In genomic region chr17:15440067-15440462, GRCm38 (mm10) we compare ENCODE assay signal across 9 mouse cellular contexts. TPM values are rescaled to one million over a fixed set of nuclear protein-coding genes. Genes with fewer than 3 reads are reported as not detected.
DNase-seq lines count a peak whose midpoint lies in the region; ATAC-seq and TF ChIP-seq lines count a peak whose summit lies in the region.
"Had no signal": no experiment of that assay in that cellular context is flagged by ENCODE, and none has a peak within 500 bp of the region (broad histone marks: within the 10 kb centered on the region; RNA-seq: fewer than 3 reads in every experiment).

No protein-coding gene starts in this region.

- no peak for TF ChIP-seq EP300 in stomach, postnatal 0 days (optimal IDR thresholded peaks at IDR 0.05)

- no peak for TF ChIP-seq POLR2A in cerebellum, adult 2 months (IDR thresholded peaks at IDR 0.05; ENCODE audit: borderline replicate concordance, insufficient read depth, low read length)

- intact Hi-C loops in heart, postnatal 10 days (cut with DNase I), result no loop called here

- H3K9ac ChIP-seq in heart, embryonic 13.5 days, result no peak overlapping the region
- H3K9ac ChIP-seq in stomach, embryonic 15.5 days, result no peak overlapping the region
- H3K9ac ChIP-seq in stomach, postnatal 0 days (ENCODE audit: low read length), result no peak overlapping the region
- no peak overlapping the region for H3K9ac ChIP-seq in hindbrain, embryonic 16.5 days (ENCODE audit: low read depth, low read length)

- no peaks in the 10 kb centered on the region for H3K9me3 ChIP-seq in heart, embryonic 13.5 days
- H3K9me3 ChIP-seq in stomach, embryonic 15.5 days, result no peaks in the 10 kb centered on the region
- no peaks in the 10 kb centered on the region for H3K9me3 ChIP-seq in stomach, postnatal 0 days (ENCODE audit: control insufficient read depth, low read length)
- no peaks in the 10 kb centered on the region for H3K9me3 ChIP-seq in hindbrain, embryonic 16.5 days (ENCODE audit: control insufficient read depth, low read length)

- H3K27me3 ChIP-seq in heart, embryonic 13.5 days (replicated peaks), result no peaks in the 10 kb centered on the region
- no peaks in the 10 kb centered on the region for H3K27me3 ChIP-seq in stomach, embryonic 15.5 days (replicated peaks)
- no peaks in the 10 kb centered on the region for H3K27me3 ChIP-seq in stomach, postnatal 0 days (ENCODE audit: control insufficient read depth, insufficient read depth, low read length)
- H3K27me3 ChIP-seq in hindbrain, embryonic 16.5 days (replicated peaks; ENCODE audit: control insufficient read depth, insufficient read depth, low read length), result no peaks in the 10 kb centered on the region
- no peaks in the 10 kb centered on the region; the same call in 1 of the 2 replicates for H3K27me3 ChIP-seq in cerebellum, adult 2 months (ENCODE audit: control insufficient read depth, insufficient read depth, low read length)

- H3K4me3 ChIP-seq in heart, embryonic 13.5 days, result no peak overlapping the region
- no peak overlapping the region for H3K4me3 ChIP-seq in stomach, embryonic 15.5 days (replicated peaks)
- H3K4me3 ChIP-seq in stomach, postnatal 0 days (ENCODE audit: low read depth, low read length), result no peak overlapping the region
- H3K4me3 ChIP-seq in hindbrain, embryonic 16.5 days (ENCODE audit: low read length), result no peak overlapping the region
- H3K4me3 ChIP-seq in cerebellum, adult 2 months (replicated peaks; ENCODE audit: insufficient read depth, low read depth, low read length), result no peak overlapping the region

- H3K4me1 ChIP-seq in heart, embryonic 13.5 days, result peaks cover 19% of the 10 kb centered on the region
- H3K4me1 ChIP-seq in stomach, embryonic 15.5 days, result peaks cover 9% of the 10 kb centered on the region; the same call in 1 of the 2 replicates
- no peaks in the 10 kb centered on the region for H3K4me1 ChIP-seq in stomach, postnatal 0 days (replicated peaks; ENCODE audit: control insufficient read depth, insufficient read depth)
- H3K4me1 ChIP-seq in hindbrain, embryonic 16.5 days (ENCODE audit: control insufficient read depth, insufficient read depth, low read depth, low read length), result peaks cover 6% of the 10 kb centered on the region
- H3K4me1 ChIP-seq in cerebellum, adult 2 months (ENCODE audit: control insufficient read depth, insufficient read depth, low read length), result peaks cover 6% of the 10 kb centered on the region

- WGBS in heart, embryonic 13.5 days, result 52% methylated on average over 8 of the region's 8 CpGs
- 50% methylated on average over 8 of the region's 8 CpGs for WGBS in stomach, embryonic 15.5 days
- WGBS in stomach, postnatal 0 days, result 51% methylated on average over 8 of the region's 8 CpGs
- WGBS in hindbrain, embryonic 16.5 days, result 65% methylated on average over 8 of the region's 8 CpGs
- WGBS in cerebellum, adult 2 months, result 49% methylated on average over 8 of the region's 8 CpGs

- no peak for TF ChIP-seq CTCF in stomach, postnatal 0 days (IDR thresholded peaks at IDR 0.05; ENCODE audit: low read depth)
- no peak for TF ChIP-seq CTCF in cerebellum, adult 2 months (IDR thresholded peaks at IDR 0.05; ENCODE audit: borderline replicate concordance, insufficient read depth, low read depth, low read length)

- no peak for ATAC-seq in heart, embryonic 13.5 days (ENCODE audit: extremely low read depth, insufficient number of reproducible peaks, low FRiP score, low TSS enrichment)
- no peak for ATAC-seq in stomach, embryonic 15.5 days (ENCODE audit: insufficient read depth, low FRiP score, low read depth)
- no peak for ATAC-seq in stomach, postnatal 0 days (ENCODE audit: low FRiP score, low TSS enrichment)
- peak; percentile 5; the same call in 1 of the 2 replicates for ATAC-seq in hindbrain, embryonic 16.5 days
- ATAC-seq: activated CD4-positive, CD25-positive, alpha-beta regulatory T cell, adult 4 months had no signal

- H3K4me2 ChIP-seq in heart, embryonic 13.5 days, result peak overlapping the region; percentile 54
- peak overlapping the region; percentile 38; the same call in 1 of the 2 replicates for H3K4me2 ChIP-seq in stomach, embryonic 15.5 days
- no peak overlapping the region for H3K4me2 ChIP-seq in stomach, postnatal 0 days (replicated peaks; ENCODE audit: low read depth)
- no peak overlapping the region for H3K4me2 ChIP-seq in hindbrain, embryonic 16.5 days (ENCODE audit: low read length)

- H3K36me3 ChIP-seq in heart, embryonic 13.5 days, result no peaks in the 10 kb centered on the region
- no peaks in the 10 kb centered on the region for H3K36me3 ChIP-seq in stomach, embryonic 15.5 days
- H3K36me3 ChIP-seq in stomach, postnatal 0 days (ENCODE audit: control insufficient read depth, insufficient read depth, low read length), result no peaks in the 10 kb centered on the region
- no peaks in the 10 kb centered on the region for H3K36me3 ChIP-seq in hindbrain, embryonic 16.5 days (ENCODE audit: control insufficient read depth, insufficient read depth, low read length)

- DNase-seq in heart, postnatal 10 days, result no peak
- DNase-seq in stomach, postnatal 0 days (ENCODE audit: low spot score), result no peak
- DNase-seq in natural killer cell, adult 2 months (ENCODE audit: low spot score in 2 of 2), result peak; percentile 18 to 41
- DNase-seq in adipocyte (ENCODE audit: low spot score), result no peak
- no peak for DNase-seq in cerebellum, adult 2 months

- H3K27ac ChIP-seq in heart, embryonic 13.5 days (replicated peaks), result no peak overlapping the region
- H3K27ac ChIP-seq in stomach, embryonic 15.5 days, result no peak overlapping the region
- H3K27ac ChIP-seq in stomach, postnatal 0 days (replicated peaks), result no peak overlapping the region
- no peak overlapping the region for H3K27ac ChIP-seq in hindbrain, embryonic 16.5 days (ENCODE audit: low read depth, low read length)
- H3K27ac ChIP-seq in cerebellum, adult 2 months (ENCODE audit: insufficient read depth, low read length), result no peak overlapping the region

RNA-seq across cellular contexts. Expression of gene Fam120b, which starts 44.1 kb away (rescaled TPM):
- polyA plus RNA-seq in heart, embryonic 13.5 days (2015; fragmentation: Nextera tagmentation; extraction: Ambion mirVana), result 13.9 and 15.2 TPM in 2 replicates
- total RNA-seq in heart, postnatal 10 days (2021), result 10 to 100 TPM; 10.8 to 11.5 TPM
- 26.3 and 26.8 TPM in 2 replicates for polyA plus RNA-seq in stomach, embryonic 15.5 days (2015; fragmentation: Nextera tagmentation; extraction: Ambion mirVana)
- polyA plus RNA-seq in stomach, postnatal 0 days (2015; fragmentation: Nextera tagmentation; extraction: Ambion mirVana), result 10.0 and 12.1 TPM in 2 replicates
- polyA plus RNA-seq in hindbrain, embryonic 16.5 days (2015; fragmentation: Nextera tagmentation; extraction: Ambion mirVana), result 45.8 and 48.0 TPM in 2 replicates
- polyA plus RNA-seq in cerebellum, adult 2 months (2012; rRNA removed), result 33.8 TPM in 2 replicates

RNA-seq across cellular contexts. Expression of gene Psmb1, which starts 59.5 kb away (rescaled TPM):
- polyA plus RNA-seq in heart, embryonic 13.5 days (2015; fragmentation: Nextera tagmentation; extraction: Ambion mirVana), result 194 and 219 TPM in 2 replicates
- total RNA-seq in heart, postnatal 10 days (2021), result 100 to 1,000 TPM; 138 to 142 TPM
- polyA plus RNA-seq in stomach, embryonic 15.5 days (2015; fragmentation: Nextera tagmentation; extraction: Ambion mirVana), result 248 and 249 TPM in 2 replicates
- 221 and 222 TPM in 2 replicates for polyA plus RNA-seq in stomach, postnatal 0 days (2015; fragmentation: Nextera tagmentation; extraction: Ambion mirVana)
- polyA plus RNA-seq in hindbrain, embryonic 16.5 days (2015; fragmentation: Nextera tagmentation; extraction: Ambion mirVana), result 227 and 248 TPM in 2 replicates
- polyA plus RNA-seq in cerebellum, adult 2 months (2012; rRNA removed), result 157 and 162 TPM in 2 replicates

RNA-seq across cellular contexts. Expression of gene Tbp, which starts 59.6 kb away (rescaled TPM):
- 24.7 and 28.0 TPM in 2 replicates for polyA plus RNA-seq in heart, embryonic 13.5 days (2015; fragmentation: Nextera tagmentation; extraction: Ambion mirVana)
- 10 to 100 TPM; 11.6 to 16.9 TPM for total RNA-seq in heart, postnatal 10 days (2021)
- 35.9 and 41.3 TPM in 2 replicates for polyA plus RNA-seq in stomach, embryonic 15.5 days (2015; fragmentation: Nextera tagmentation; extraction: Ambion mirVana)
- polyA plus RNA-seq in stomach, postnatal 0 days (2015; fragmentation: Nextera tagmentation; extraction: Ambion mirVana), result 19.0 and 20.5 TPM in 2 replicates
- polyA plus RNA-seq in hindbrain, embryonic 16.5 days (2015; fragmentation: Nextera tagmentation; extraction: Ambion mirVana), result 51.1 and 52.6 TPM in 2 replicates
- polyA plus RNA-seq in cerebellum, adult 2 months (2012; rRNA removed), result 58.2 and 68.7 TPM in 2 replicates

Comparison
In these comparisons a context has a peak if more than half of its experiments do, and no peak if none do; other contexts are left out.
1. H3K4me2 ChIP-seq: peak in heart, embryonic 13.5 days (single experiment) and stomach, embryonic 15.5 days (single experiment); none in stomach, postnatal 0 days (single experiment) and hindbrain, embryonic 16.5 days (single experiment).
2. DNase-seq: peak in natural killer cell, adult 2 months (2 of 2); none in heart, postnatal 10 days (0 of 2), stomach, postnatal 0 days (single experiment), adipocyte (single experiment) and cerebellum, adult 2 months (0 of 2).